Mouse (Mus musculus) limb, embryonic 12.5 days (tissue): Measurements from ENCODE around the gene Dach2. TPM values are rescaled to one million over a fixed set of nuclear protein-coding genes. Genes with fewer than 3 reads are reported as not detected.

Experiments used
- polyA plus RNA-seq: library from polyadenylated mRNA; unstranded; fragments of >200 nt; fragmentation: Nextera tagmentation; extraction: Ambion mirVana; gene quantifications from 2 replicates; pipeline ENCODE4 v1.2.1, GENCODE M21; 2016

Gene Dach2
- polyA plus RNA-seq, 1 experiment from 2014 or later, result 8.2 TPM

Other genes with a start within 250 kb of the Dach2 start
- gene Chm, start 112.0 kb upstream of the Dach2 start, polyA plus RNA-seq, result 13.9 and 14.5 TPM in 2 replicates